Mouse (Mus musculus) stomach, postnatal 0 days (tissue): ENCODE measurements around the gene Tomm40l.

Experiments
- CTCF ChIP-seq: IDR thresholded peaks from 2 replicates; pipeline ENCODE4 v1.5.1; 2016; ENCODE audit warnings: antibody characterized with exemption, low read depth, mild to moderate bottlenecking, moderate library complexity
- EP300 ChIP-seq: optimal IDR thresholded peaks from 2 replicates; pipeline ENCODE3; 2016; ENCODE audit warnings: antibody characterized with exemption

GRCm38 (mm10) chr1:171262594-171263130 lies 40.3 kb upstream of the Tomm40l start:
- no peak for TF ChIP-seq CTCF
- TF ChIP-seq EP300, result no peak
